Mouse (Mus musculus): ENCODE measurements around the gene Ctnnb1.

DNA sequence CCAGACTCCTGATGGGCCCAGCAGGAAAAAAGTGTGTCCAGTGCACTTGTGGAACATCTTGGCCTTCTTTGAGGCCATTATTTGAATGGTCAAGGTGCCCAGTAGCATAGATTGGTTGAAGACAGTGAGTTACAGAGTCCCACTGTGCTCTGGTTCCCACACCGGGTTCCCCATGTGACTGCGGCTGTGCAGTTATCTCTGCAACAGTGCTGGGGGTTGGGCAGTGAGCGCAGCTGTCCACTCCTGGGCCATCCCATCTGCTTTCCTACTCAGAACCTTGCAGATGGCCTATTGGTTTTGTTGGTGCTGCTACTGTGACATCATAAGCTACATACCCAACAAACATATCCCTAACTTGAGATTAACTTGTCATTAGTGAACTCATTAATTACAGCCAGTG lies 57.2 kb downstream of the Ctnnb1 start:
- TF ChIP-seq GATA1 (IDR thresholded peaks at IDR 0.05; ENCODE audit: borderline replicate concordance, low read length) (no peak), FLI1 (IDR thresholded peaks at IDR 0.05; ENCODE audit: low read length) (no peak)

Measured in megakaryocyte, embryonic 14.5 days (primary cell).